8 mouse cellular contexts compared by ENCODE assay signal in the genomic region with DNA sequence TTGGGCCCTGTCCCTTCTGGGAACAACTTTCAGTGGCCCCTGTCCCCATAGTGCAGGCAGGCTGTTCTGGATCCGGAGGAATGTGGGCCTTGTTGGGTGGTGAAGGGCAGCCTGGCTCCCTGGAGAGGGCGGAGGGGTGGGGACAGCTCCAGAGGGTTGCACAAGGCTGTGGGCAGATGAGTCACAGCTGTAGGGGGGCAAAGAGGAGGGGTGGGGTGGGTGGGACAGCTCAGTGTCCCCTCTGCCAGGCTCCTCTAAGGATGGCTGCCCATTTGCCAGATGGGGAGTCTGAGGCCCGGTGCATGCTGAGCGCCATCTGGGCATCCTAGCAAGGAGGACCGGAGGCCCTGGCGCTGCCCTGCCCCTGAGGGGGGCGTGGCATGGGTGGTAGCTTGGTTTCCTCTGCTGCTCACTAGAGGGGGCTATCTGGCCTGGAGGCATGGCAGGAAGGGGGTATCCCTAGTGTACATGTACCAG.
DNase-seq lines count a peak whose midpoint lies in the region.

No protein-coding gene starts in this region.

- DNase-seq in cerebellum, adult 11 months: peak; percentile 70
- no peak for DNase-seq in cerebellum, postnatal 4 days (ENCODE audit: low spot score in 2 of 2)
- DNase-seq in lung, adult 18-20 months: peak; percentile 55
- DNase-seq in lung, postnatal 25 days (ENCODE audit: low spot score): no peak
- peak; percentile 82 for DNase-seq in cerebellum, adult 9-11 months
- DNase-seq in lung, postnatal 4 days: peak; percentile 46 to 71
- DNase-seq in spleen, adult 12 weeks (ENCODE audit: low spot score): no peak
- no peak for DNase-seq in thymus, postnatal 10 days (ENCODE audit: low spot score in 2 of 2)

Comparison
In these comparisons a context has a peak if more than half of its experiments do, and no peak if none do; other contexts are left out.
1. DNase-seq: peak in cerebellum, adult 11 months (single experiment), lung, adult 18-20 months (2 of 2), cerebellum, adult 9-11 months (single experiment) and lung, postnatal 4 days (2 of 2); none in cerebellum, postnatal 4 days (0 of 2), lung, postnatal 25 days (single experiment), spleen, adult 12 weeks (single experiment) and thymus, postnatal 10 days (0 of 2).